Mouse (Mus musculus): ENCODE results near the gene Adam8.

Gene Adam8

GRCm38 (mm10) chr7:139946032-139946431, 46.3 kb downstream of the Adam8 start:
- peak; percentile 41 for DNase-seq (ENCODE audit: low read depth, low spot score)

DNA sequence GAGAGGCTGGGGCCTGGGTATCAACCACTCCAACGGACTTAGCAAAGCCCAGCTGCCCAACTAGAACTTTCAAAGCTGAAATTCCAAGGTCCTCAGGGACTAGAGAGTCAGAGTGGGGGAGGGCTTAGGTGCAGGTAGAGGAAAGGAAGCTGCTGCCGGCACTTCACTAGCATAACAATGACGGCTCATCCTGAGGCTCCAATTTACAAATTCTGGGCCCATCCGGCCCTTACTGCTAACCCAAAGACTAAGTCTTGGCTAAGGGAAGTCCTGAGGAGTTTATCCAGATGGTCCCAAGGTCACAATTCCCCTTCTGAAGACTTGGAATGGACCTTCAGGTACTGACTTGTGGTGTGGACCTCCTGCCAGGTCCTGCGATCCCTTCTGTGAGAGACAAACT, 46.8 kb downstream of the Adam8 start:
- DNase-seq (ENCODE audit: low read depth, low spot score), result no peak

GRCm38 (mm10) chr7:139944291-139945240, 47.8 kb downstream of the Adam8 start:
- no peak for DNase-seq (ENCODE audit: low read depth, low spot score)

DNA sequence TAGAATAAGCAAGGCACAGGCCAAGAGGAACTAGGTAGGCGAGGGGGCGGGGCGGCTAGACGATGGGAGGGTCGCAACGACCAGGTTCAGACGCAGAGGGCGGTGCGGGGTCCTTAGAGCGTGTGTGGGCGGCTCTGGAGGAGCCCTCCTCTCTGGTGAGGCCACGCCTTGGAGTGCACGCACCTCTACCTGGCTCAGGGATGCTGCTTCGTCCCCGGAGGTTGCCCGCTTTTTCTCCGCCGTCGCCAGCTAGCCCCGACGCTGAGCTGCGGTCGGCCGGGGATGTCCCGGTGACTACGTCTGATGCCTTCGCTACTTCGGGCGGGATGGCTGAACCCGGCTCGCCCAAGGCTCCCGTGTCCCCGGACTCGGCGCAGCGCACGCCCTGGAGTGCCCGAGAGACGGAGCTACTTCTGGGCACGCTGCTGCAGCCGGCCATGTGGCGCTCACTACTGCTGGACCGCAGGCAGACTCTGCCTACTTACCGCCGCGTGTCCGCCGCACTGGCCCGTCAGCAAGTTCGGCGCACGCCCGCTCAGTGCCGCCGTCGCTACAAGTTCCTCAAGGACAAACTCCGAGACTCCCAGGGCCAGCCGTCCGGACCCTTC, 48.6 kb downstream of the Adam8 start, which contains the start of gene Utf1:
Gene Utf1, plus strand, starts transcription at position 116 of the 608 bp plus-strand sequence.
- DNase-seq (ENCODE audit: low read depth, low spot score), result no peak

DNA sequence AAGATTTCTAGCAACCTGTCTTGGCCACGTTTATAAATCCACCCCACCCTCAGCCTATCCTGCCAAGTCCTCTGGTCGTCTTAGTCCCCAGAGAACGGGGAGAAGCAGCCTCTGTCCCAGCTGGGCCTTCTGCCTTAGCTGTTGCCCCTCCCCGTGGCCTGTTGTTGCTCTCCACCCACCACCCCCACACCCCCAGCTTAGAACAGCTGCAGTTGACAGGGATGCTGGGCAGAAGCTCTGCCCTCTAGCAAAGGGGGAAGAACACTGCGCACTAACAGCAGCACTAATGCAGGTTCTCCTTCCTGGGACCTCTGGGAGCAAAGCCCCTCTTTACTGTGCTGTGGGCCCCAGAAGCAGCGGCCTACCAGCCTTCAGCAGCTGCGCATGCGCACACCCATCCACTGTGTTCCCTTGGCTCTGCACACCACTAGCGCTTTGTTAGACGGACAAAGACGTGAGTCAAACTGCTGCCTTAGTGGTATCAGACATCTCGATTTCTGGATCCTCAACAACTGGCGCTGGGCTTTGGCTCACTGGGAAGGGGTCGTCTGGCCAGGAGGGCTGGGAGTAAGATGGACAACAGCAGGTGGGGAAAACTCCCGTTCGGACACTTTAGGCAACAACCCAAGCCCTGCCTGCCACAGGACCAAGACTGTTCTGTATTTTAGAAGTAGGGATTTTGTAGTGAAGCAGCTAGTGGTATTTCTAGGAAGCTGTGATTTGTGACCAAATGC, 51.7 kb downstream of the Adam8 start:
- no peak for DNase-seq (ENCODE audit: low read depth, low spot score)

GRCm38 (mm10) chr7:139937810-139938209, 54.6 kb downstream of the Adam8 start:
- DNase-seq (ENCODE audit: low read depth, low spot score), result no peak

- no peak for DNase-seq (ENCODE audit: low read depth, low spot score)
Observed at GRCm38 (mm10) chr7:139937138-139937537, 55.2 kb downstream of the Adam8 start.

DNA sequence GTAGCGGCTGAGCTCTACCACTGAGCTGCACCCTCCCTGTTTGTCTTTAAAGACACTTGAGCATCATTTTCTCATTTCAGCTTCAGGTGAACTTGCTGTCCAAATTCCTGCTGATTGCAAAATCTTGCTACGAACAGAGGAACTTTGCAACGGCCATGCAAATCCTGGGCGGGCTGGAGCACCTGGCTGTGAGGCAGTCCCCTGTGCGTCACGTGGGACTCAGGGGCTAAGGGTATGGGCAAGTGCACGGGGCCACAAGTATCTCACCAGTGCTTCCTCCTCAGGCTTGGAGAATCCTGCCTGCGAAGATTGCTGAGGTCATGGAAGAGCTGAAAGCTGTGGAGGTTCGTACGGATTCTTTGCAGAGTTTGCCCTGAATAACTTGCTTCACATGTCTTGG, 55.7 kb downstream of the Adam8 start:
- DNase-seq (ENCODE audit: low read depth, low spot score), result no peak

- DNase-seq (ENCODE audit: low read depth, low spot score), result no peak
Observed at GRCm38 (mm10) chr7:139930732-139931131, 61.6 kb downstream of the Adam8 start.
